Mouse (Mus musculus): ENCODE measurements around the gene Cryaa.
"Not testable (repeated sequence)": the region's sequence is repeated elsewhere in the genome, so short reads cannot be mapped to it uniquely, and the experiment has no call there.

Gene Cryaa

GRCm38 (mm10) chr17:31660661-31661250, 16.9 kb upstream of the Cryaa start:
- DNase-seq (ENCODE audit: low spot score) = no peak

GRCm38 (mm10) chr17:31662855-31663254, 14.8 kb upstream of the Cryaa start:
- no peak for DNase-seq (ENCODE audit: low spot score)

- DNase-seq (ENCODE audit: low spot score) = peak; percentile 63
These were observed 12.8 kb upstream of the Cryaa start for GRCm38 (mm10) chr17:31664760-31665159.

GRCm38 (mm10) chr17:31668306-31668705, 9.3 kb upstream of the Cryaa start:
- DNase-seq (ENCODE audit: low spot score) = no peak

GRCm38 (mm10) chr17:31670163-31670562, 7.4 kb upstream of the Cryaa start:
- no peak for DNase-seq (ENCODE audit: low spot score)

GRCm38 (mm10) chr17:31671698-31672097, 5.9 kb upstream of the Cryaa start:
- DNase-seq (ENCODE audit: low spot score) = no peak

GRCm38 (mm10) chr17:31672279-31672678, 5.3 kb upstream of the Cryaa start:
- no peak for DNase-seq (ENCODE audit: low spot score)

- no peak for DNase-seq (ENCODE audit: low spot score)
These were observed 3.2 kb upstream of the Cryaa start for GRCm38 (mm10) chr17:31674426-31674825.

GRCm38 (mm10) chr17:31680450-31680849, 2.8 kb downstream of the Cryaa start:
- no peak for DNase-seq (ENCODE audit: low spot score)

- DNase-seq (ENCODE audit: low spot score) = peak; percentile 79
These were observed 8.1 kb downstream of the Cryaa start for GRCm38 (mm10) chr17:31685514-31686224.

- peak; percentile 74 for DNase-seq (ENCODE audit: low spot score)
These were observed 8.6 kb downstream of the Cryaa start for GRCm38 (mm10) chr17:31686225-31686564.

GRCm38 (mm10) chr17:31688112-31688511, 10.5 kb downstream of the Cryaa start:
- no peak for DNase-seq (ENCODE audit: low spot score)

GRCm38 (mm10) chr17:31689606-31690005, 12.0 kb downstream of the Cryaa start:
- DNase-seq (ENCODE audit: low spot score) = no peak

GRCm38 (mm10) chr17:31692918-31693317, 15.3 kb downstream of the Cryaa start:
- DNase-seq (ENCODE audit: low spot score) = no peak

GRCm38 (mm10) chr17:31693330-31694022, 15.9 kb downstream of the Cryaa start:
- peak; percentile 67 for DNase-seq (ENCODE audit: low spot score)

- DNase-seq (ENCODE audit: low spot score) = no peak
These were observed 16.4 kb downstream of the Cryaa start for GRCm38 (mm10) chr17:31694023-31694376.

GRCm38 (mm10) chr17:31694949-31695348, 17.3 kb downstream of the Cryaa start:
- no peak for DNase-seq (ENCODE audit: low spot score)

GRCm38 (mm10) chr17:31695356-31695755, 17.7 kb downstream of the Cryaa start:
- DNase-seq (ENCODE audit: low spot score) = not testable (repeated sequence)

GRCm38 (mm10) chr17:31698347-31698746, 20.7 kb downstream of the Cryaa start:
- DNase-seq (ENCODE audit: low spot score) = no peak

- DNase-seq (ENCODE audit: low spot score) = no peak
These were observed 25.8 kb downstream of the Cryaa start for GRCm38 (mm10) chr17:31703276-31703980.

- DNase-seq (ENCODE audit: low spot score) = no peak
These were observed 27.8 kb downstream of the Cryaa start for GRCm38 (mm10) chr17:31705271-31706020.

GRCm38 (mm10) chr17:31709121-31709741, 31.6 kb downstream of the Cryaa start:
- DNase-seq (ENCODE audit: low spot score) = no peak

Measured in testis, postnatal 14 days (tissue).